Mouse (Mus musculus) heart, adult 8-10 months (tissue): ENCODE results near the gene Hist1h1t. TPM values are rescaled to one million over a fixed set of nuclear protein-coding genes. Genes with fewer than 3 reads are reported as not detected.

Experiments
- DNase-seq: peaks from one replicate; pipeline ENCODE4 v3.0.0; 2022; ENCODE audit warnings: low spot score
- microRNA-seq: library from miRNA; unstranded; fragments of <30 nt; microRNA quantifications from one replicate; pipeline ENCODE4 v1.2.0, GENCODE M21; 2022
- total RNA-seq, 4 experiments: library from RNA; stranded (reverse); gene quantifications; 2 replicates each; pipeline ENCODE4 v1.2.4; 2022

The Hist1h1t gene
- total RNA-seq, 4 experiments from 2014 or later, result 0.30 TPM; not detected in 3

DNA sequence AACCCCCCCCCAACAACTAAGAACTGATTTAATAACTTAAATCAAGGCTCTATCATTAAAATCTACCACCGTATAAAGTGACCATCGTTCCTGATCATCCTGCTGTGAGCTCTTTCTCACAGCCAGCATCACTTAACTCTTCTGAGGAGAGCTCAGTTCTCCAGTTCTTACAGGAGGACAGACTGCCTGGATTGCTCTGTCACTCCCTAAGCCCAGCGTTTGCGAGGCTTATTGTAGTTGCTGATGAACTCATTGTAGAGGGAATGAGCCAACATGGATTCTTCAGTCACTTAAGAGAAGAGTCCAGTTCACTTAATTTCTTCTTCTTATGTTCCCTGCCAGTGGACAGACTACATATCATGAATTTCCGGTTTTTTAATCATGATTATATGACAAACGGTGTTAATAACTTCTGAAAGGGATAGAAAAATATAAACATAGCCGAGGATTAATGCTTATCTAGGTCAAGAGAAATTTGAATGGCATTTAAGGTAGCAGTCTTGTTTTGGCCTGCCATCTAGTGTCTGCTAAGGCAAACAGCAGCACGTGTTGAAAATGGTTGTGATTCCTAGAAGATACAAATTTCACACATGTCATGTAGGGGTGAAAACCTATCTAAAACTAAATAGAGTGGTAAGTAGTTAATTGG, 36.7 kb downstream of the Hist1h1t start:
- peak; percentile 54 for DNase-seq

DNA sequence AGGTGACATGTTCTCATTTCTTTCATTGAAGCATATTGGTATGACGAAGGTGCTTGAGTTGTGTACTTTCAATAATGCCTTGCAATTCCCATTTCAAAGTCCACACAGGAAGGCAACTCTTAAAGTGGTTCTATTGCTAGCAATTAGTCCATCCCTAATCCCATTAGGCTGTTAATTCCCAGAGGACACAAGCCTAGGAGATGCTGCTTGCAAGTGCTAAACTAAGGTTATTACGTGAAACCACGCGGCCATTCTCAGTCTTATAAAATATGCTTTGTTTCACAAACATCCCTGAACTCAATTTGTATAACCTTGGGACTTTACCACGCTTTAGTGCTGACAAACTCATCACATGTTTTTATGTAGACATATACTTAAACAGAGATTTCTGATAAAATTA, 41.5 kb downstream of the Hist1h1t start:
- DNase-seq, result no peak

DNA sequence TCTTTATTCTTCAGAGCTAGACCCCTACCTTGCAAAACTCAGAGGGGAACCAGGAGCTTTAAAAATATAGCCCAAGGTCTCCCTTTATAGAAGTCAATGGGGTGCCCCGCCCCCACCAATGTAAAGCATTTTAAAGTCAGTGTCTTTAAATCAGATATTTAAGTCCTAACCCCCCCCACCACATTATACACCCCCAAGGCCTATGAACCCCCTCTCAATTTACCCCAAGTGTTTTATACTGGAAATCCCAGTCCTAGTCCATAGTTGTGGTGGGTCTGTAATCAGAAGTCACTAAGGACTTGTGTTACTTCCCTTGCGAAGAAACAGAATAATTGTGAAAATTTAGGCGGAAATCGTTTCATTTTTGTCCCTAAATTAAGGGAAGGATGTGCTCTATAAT, 42.4 kb downstream of the Hist1h1t start:
- DNase-seq, result no peak

DNA sequence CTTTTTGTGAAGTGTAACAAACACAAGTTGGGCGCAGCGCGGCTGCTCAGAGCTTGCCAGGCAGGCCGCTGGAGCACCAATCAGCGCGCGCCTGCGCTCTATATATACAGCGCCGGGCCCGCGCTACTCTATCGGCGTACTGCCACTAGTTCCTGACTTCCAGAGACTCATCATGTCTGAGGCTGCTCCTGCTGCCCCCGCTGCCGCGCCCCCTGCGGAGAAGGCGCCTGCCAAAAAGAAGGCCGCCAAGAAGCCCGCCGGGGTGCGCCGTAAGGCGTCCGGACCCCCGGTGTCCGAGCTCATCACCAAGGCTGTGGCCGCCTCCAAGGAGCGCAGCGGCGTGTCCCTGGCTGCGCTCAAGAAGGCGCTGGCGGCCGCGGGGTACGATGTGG, 43.1 kb downstream of the Hist1h1t start, which contains the start of gene Hist1h1c:
Gene Hist1h1c, plus strand, starts transcription at position 132 of the 392 bp plus-strand sequence.
- peak; percentile 89 for DNase-seq

DNA sequence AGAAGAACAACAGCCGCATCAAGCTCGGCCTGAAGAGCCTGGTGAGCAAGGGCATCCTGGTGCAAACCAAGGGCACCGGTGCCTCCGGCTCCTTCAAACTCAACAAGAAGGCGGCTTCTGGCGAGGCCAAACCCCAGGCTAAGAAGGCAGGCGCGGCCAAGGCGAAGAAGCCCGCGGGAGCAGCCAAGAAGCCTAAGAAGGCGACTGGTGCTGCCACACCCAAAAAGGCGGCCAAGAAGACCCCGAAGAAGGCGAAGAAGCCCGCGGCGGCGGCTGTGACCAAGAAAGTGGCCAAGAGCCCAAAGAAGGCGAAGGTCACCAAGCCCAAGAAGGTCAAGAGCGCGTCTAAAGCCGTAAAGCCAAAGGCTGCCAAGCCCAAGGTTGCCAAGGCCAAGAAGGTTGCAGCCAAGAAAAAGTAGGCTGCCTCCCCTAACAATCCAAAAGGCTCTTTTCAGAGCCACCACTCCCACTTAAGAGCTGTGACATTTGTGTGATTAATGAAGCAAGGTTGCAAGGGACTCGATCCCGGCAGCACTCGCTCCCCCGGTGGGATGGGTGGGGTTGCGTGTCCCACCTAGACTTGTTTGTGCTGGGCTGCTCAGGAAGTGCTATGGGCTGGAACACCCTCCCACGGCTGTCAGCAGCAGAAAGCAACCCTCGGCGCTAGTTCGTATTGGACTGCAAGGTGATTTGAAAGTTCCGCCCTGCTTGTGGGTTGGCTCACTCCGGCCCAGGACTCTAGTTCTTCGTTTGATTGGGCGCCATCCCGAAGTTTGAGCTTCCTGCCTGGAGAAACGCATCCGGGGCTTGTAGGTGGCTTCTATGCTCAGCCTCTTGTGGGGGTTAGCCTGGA, 43.7 kb downstream of the Hist1h1t start:
- DNase-seq, result peak; percentile 98

DNA sequence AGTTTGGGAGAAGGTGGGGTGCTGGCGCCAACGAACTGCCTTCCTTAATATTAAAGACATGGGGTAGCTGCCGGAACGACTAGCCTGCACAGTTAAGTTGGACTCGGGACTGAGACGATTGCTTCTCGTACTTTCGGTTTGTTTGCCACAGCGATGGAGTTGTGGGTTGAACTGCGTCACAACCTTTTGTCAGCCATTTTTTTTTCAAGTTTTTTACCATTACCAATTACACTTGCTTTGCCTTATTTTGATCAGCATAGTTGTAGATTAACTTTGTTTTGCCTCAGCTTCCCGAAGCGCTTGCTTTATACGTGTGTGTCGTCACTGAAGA, 44.3 kb downstream of the Hist1h1t start:
- no peak for DNase-seq

DNA sequence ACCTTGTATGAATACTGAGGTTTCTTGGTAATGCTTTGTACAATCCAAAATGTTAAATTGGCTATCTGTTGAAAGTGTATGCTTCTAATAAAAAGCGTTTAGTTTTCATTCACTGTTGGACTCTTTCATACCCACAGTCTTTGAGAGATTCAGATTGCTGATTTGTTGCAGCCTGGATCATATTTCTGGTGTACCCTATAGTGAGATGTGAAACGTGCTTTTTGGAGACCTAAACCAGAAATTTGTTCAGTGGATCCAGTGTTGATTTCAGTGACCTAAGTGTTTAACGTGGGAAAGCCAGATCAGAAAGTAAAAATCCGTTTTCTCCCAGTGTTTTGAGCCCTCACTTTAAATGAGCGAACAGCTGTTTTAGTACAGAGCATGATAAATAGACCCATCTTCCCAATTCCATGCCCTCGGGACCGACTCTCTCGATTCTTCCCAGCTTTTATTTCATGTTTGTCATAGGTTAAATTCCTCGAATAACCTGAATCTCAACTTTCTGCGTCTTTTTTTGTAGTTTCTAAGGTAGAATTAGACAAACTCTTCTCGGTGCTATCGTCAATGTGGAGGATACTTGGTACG, 44.7 kb downstream of the Hist1h1t start:
- DNase-seq, result no peak

DNA sequence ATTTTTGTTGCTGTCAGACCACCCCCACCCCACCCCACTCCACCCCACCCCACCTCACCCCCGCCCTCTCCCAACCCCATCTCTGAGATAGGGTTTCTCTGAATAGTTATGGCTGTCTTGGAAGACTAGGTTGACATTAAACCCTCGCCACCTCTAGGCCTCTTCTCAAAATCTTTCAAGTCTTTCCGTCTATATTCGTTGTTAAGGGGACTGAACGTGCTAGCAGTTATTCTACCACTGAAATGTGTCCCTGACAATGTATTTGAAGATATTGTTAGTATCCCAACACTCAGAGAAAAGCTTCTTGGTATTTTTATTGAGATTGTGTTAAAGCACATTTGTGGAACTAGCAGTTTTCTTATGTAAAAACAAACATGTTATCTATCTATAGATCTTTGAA, 45.3 kb downstream of the Hist1h1t start:
- no peak for DNase-seq

DNA sequence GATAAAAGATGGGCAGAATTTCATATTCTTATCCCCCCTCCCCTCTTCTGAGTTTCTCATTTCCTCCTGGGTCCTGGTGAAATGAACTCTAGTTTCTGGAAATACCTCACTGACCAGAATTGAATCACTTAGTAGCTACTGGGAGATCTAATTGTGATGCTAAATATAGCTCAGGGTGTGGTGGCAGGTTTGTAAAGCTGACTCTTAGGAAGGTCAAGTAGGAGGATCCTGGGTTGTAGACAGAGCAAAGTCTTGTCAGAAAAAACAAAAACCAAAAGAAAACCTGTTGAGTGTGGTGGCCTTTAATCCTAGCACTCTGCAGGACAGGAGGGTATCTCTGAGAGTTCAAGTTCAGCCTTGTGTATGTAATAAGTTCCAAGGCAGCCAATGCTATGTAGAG, 46.4 kb downstream of the Hist1h1t start:
- DNase-seq, result no peak

DNA sequence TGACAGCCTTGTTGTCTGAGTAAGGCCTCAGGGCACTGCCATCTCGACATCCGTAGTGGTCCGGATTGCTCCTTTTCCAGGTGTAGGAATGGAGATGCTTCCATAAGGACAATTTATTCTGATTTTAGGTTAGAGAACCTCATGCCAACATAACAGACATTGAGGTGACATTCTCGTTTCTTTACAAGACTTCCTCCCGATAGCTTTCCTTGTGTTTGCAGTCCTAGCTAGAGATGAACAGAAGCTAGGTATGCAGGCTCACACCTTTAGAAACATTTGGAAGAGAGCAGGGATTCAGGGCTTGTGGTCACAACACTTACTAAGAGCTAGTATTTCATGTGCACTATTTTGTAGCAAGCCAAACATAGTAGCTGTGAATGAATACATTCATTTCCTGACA, 47.6 kb downstream of the Hist1h1t start:
- DNase-seq, result no peak

DNA sequence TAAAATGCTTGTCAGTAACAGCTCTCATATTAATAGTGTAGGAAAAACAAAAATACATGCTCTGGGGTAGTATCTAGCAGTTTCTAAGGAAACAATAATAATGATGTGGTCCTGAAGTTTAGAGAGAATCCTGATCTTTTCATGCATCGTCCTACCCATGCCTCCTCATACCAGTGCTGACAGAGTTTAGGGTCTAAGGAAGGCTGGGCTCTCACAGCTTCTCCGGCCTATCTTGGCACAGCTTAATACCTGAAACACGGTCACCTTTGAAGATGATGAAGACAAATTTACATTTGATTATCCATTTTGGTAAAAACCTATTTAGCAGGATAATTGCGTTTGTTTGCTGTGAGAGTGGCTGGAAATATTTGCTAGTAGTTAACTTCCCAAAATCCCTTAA, 48.3 kb downstream of the Hist1h1t start:
- DNase-seq, result no peak

DNA sequence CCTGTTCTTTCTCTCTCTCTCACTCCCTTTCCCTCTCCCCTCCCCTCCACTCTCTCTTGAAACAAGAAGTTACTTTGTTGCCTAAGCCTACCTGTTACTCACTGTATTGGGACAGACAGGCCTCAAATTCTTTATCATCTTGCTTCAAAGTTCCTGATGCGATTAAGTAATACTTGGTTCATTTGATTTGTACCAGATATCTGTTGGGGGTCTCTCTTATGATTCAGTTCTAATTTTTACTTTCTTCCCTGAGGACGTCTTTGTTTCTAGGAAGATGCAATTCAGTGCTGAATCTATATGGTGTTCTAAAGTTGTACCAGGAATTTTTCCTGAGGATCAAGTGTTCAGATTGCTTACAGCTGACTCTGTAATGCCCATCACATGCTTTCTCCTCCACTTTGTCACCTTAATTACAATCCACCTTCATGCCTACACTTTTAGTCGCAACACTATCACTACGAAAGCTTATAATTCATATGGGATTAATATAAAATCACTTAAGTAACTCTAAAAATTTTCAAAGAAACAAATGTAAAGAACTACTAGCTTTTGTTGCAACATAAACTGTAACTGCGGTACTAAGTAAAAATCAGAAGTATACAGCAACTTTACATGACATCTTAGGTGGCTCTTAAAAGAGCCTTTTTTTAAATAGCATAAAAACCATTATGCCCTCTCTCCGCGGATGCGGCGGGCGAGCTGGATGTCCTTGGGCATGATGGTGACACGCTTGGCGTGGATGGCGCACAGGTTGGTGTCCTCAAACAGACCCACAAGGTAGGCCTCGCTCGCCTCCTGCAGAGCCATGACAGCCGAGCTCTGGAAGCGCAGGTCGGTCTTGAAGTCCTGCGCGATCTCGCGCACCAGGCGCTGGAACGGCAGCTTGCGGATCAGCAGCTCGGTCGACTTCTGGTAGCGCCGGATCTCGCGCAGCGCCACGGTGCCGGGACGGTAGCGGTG, 49.1 kb downstream of the Hist1h1t start:
- no peak for DNase-seq

DNA sequence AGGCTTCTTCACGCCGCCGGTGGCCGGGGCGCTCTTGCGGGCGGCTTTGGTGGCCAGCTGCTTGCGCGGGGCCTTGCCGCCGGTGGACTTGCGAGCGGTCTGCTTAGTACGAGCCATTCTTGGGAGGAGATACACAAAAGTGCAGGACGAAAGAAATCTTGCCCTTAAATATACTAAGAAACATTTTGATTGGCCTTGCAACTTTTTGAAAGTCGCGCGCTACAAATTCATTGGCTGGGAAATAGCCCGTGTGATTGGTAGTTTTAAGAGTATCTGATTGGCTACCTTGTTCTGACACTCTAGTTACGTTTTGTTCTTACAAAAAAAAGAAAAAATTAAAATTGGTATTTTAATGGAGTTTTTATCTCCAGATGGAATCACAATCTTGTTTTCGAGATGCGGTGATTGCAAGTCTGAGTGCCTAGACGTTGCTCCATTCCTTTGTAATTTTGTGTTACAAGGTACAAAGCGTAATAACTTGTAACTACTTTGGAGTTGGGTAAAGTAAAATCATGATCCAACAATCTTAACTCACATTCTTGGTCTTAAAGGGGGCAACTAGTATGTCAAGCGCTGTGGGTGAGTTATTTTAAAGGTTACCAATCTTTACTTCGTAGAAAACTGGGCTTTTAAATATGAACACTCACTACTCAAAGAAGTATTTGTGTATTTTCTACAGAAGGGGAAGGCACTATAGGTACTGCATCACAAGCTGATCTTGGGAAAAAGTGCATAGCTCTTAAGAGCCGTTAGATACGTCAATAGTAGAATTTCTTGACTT, 50.0 kb downstream of the Hist1h1t start, which contains the start of gene Hist1h3c:
Gene Hist1h3c, minus strand, starts transcription at position 222 of the 781 bp plus-strand sequence.
- peak; percentile 87 for DNase-seq

Small RNA genes within 50 kb of the gene (microRNA-seq; reads per million reads assigned to microRNA genes)
- gene Gm44314 (not detected), gene Gm44350 (not detected)

Other genes with a start within 250 kb of the Hist1h1t start
- gene Btn1a1, start 229.9 kb upstream of the Hist1h1t start, total RNA-seq, result not detected
- not detected for gene Btn2a2, start 207.0 kb upstream of the Hist1h1t start, total RNA-seq
- gene Hist1h4h, start 164.8 kb upstream of the Hist1h1t start, total RNA-seq, result 100 to 1,000 TPM; 231 to 254 (median 246) TPM
- 10 to 100 TPM in 1 of 4 experiments, 1 to 10 TPM in 3; 2.4 to 17.9 (median 5.5) TPM for gene Hist1h2af, start 161.9 kb upstream of the Hist1h1t start, total RNA-seq
- 1 to 10 TPM; 3.4 to 5.0 (median 3.8) TPM for gene Hist1h3g, start 160.4 kb upstream of the Hist1h1t start, total RNA-seq
- 1 to 10 TPM in 2 of 4 experiments, under 1 TPM in 2; 0.91 to 1.3 (median 1.1) TPM for gene Hist1h2bh, start 152.4 kb upstream of the Hist1h1t start, total RNA-seq
- gene Hist1h3f, start 151.8 kb upstream of the Hist1h1t start, total RNA-seq, result 1 to 10 TPM; 4.6 to 6.3 (median 5.7) TPM
- gene Hist1h4f, start 144.2 kb upstream of the Hist1h1t start, total RNA-seq, result 10 to 100 TPM; 18.8 to 31.0 (median 26.5) TPM
- 1 to 10 TPM; 1.2 to 1.5 (median 1.4) TPM for gene Hist1h1d, start 142.6 kb upstream of the Hist1h1t start, total RNA-seq
- 10 to 100 TPM; 13.1 to 17.7 (median 13.5) TPM for gene Hist1h3e, start 133.4 kb upstream of the Hist1h1t start, total RNA-seq
- 1 to 10 TPM in 3 of 4 experiments, not detected in 1; 1.4 to 4.9 (median 1.6) TPM for gene Hist1h2ae, start 124.6 kb upstream of the Hist1h1t start, total RNA-seq
- 10 to 100 TPM; 18.1 to 34.4 (median 24.0) TPM for gene Hist1h2bg, start 124.4 kb upstream of the Hist1h1t start, total RNA-seq
- gene Hist1h2bf, start 121.6 kb upstream of the Hist1h1t start, total RNA-seq, result 10 to 100 TPM in 2 of 4 experiments, 1 to 10 TPM in 2; 5.9 to 13.7 (median 10.7) TPM
- 1 to 10 TPM; 1.8 to 4.3 (median 2.7) TPM for gene Hist1h2ad, start 121.4 kb upstream of the Hist1h1t start, total RNA-seq
- gene Hist1h3d, start 120.1 kb upstream of the Hist1h1t start, total RNA-seq, result 1 to 10 TPM; 1.1 to 4.0 (median 2.0) TPM
- gene Hist1h4d, start 114.2 kb upstream of the Hist1h1t start, total RNA-seq, result 10 to 100 TPM; 42.4 to 50.0 (median 46.1) TPM
- gene Hist1h2be, start 74.7 kb upstream of the Hist1h1t start, total RNA-seq, result 10 to 100 TPM; 11.6 to 13.8 (median 12.6) TPM
- 10 to 100 TPM; 27.4 to 44.8 (median 35.5) TPM for gene Hist1h1e, start 73.3 kb upstream of the Hist1h1t start, total RNA-seq
- gene Hist1h2ac, start 11.9 kb upstream of the Hist1h1t start, total RNA-seq, result 1 to 10 TPM; 1.1 to 1.6 (median 1.3) TPM
- gene Hist1h2bc, start 11.6 kb upstream of the Hist1h1t start, total RNA-seq, result 10 to 100 TPM; 74.6 to 82.2 (median 76.6) TPM
- 10 to 100 TPM; 37.9 to 55.9 (median 45.3) TPM for gene Hist1h4c, start 2.6 kb downstream of the Hist1h1t start, total RNA-seq
- gene Hfe, start 15.0 kb downstream of the Hist1h1t start, total RNA-seq, result 10 to 100 TPM; 58.1 to 66.0 (median 61.5) TPM
- gene Hist1h1c, start 43.0 kb downstream of the Hist1h1t start, total RNA-seq, result 100 to 1,000 TPM; 145 to 209 (median 187) TPM
- gene Hist1h3c, start 49.8 kb downstream of the Hist1h1t start, total RNA-seq, result 1 to 10 TPM in 2 of 4 experiments, under 1 TPM in 1, not detected in 1; 0.82 to 5.6 (median 2.3) TPM
- 1 to 10 TPM; 2.6 to 6.9 (median 4.0) TPM for gene Hist1h2bb, start 50.9 kb downstream of the Hist1h1t start, total RNA-seq
- gene Hist1h2ab, start 55.3 kb downstream of the Hist1h1t start, total RNA-seq, result 1 to 10 TPM in 3 of 4 experiments, not detected in 1; 2.4 to 8.4 (median 4.0) TPM
- 10 to 100 TPM in 1 of 4 experiments, 1 to 10 TPM in 3; 2.4 to 16.9 (median 4.5) TPM for gene Hist1h3b, start 56.5 kb downstream of the Hist1h1t start, total RNA-seq
- 1 to 10 TPM; 5.4 to 9.6 (median 6.8) TPM for gene Hist1h4b, start 61.2 kb downstream of the Hist1h1t start, total RNA-seq
- 10 to 100 TPM in 1 of 4 experiments, 1 to 10 TPM in 3; 4.1 to 10.2 (median 5.4) TPM for gene Hist1h4a, start 65.4 kb downstream of the Hist1h1t start, total RNA-seq
- gene Hist1h3a, start 66.6 kb downstream of the Hist1h1t start, total RNA-seq, result 1 to 10 TPM; 1.8 to 10.0 (median 6.6) TPM
- gene Hist1h1a, start 67.9 kb downstream of the Hist1h1t start, total RNA-seq, result 1 to 10 TPM; 3.3 to 5.0 (median 4.0) TPM
- not detected for gene Trim38, start 74.1 kb downstream of the Hist1h1t start, total RNA-seq
- gene Slc17a2, start 111.2 kb downstream of the Hist1h1t start, total RNA-seq, result not detected
- not detected for gene Slc17a3, start 143.6 kb downstream of the Hist1h1t start, total RNA-seq
- gene Slc17a1, start 171.9 kb downstream of the Hist1h1t start, total RNA-seq, result not detected
- not detected for gene Slc17a4, start 219.2 kb downstream of the Hist1h1t start, total RNA-seq
- gene Hist1h2ba, start 238.3 kb downstream of the Hist1h1t start, total RNA-seq, result not detected
- not detected for gene Hist1h2aa, start 238.6 kb downstream of the Hist1h1t start, total RNA-seq